Mouse (Mus musculus) hindbrain, postnatal 0 days (tissue): ENCODE measurements around the gene Cemip. TPM values are rescaled to one million over a fixed set of nuclear protein-coding genes. Genes with fewer than 3 reads are reported as not detected.

ENCODE experiments used
- ATAC-seq: fragments of 200-750 bp; cut with Nextera tagmentation; 2 replicates; pipeline ENCODE4 v1.8.0; 2017; ENCODE audit warnings: mild to moderate bottlenecking, moderate TSS enrichment, moderate library complexity
- DNase-seq: peaks from one replicate; pipeline ENCODE4 v3.0.0-alpha.2; 2015; ENCODE audit warnings: low spot score
- H3K27ac ChIP-seq: fragments of 300-500 bp; sonication (generic); 2 replicates; pipeline ENCODE4 v1.5.1; 2014; ENCODE audit warnings: mild to moderate bottlenecking
- H3K27me3 ChIP-seq: fragments of 300-500 bp; sonication (generic); 2 replicates; pipeline ENCODE4 v1.6.1; 2014; ENCODE audit warnings: low read length, mixed read lengths; ENCODE audit not compliant: insufficient read depth
- H3K36me3 ChIP-seq: fragments of 300-500 bp; sonication (generic); 2 replicates; pipeline ENCODE4 v1.6.1; 2014; ENCODE audit warnings: low read length, mixed read lengths; ENCODE audit not compliant: insufficient read depth
- H3K4me1 ChIP-seq: fragments of 300-500 bp; sonication (generic); 2 replicates; pipeline ENCODE4 v1.6.1; 2014; ENCODE audit warnings: antibody characterized with exemption, low read length, mixed read lengths; ENCODE audit not compliant: insufficient read depth
- H3K4me2 ChIP-seq: fragments of 300-500 bp; sonication (generic); 2 replicates; pipeline ENCODE4 v1.6.1; 2014; ENCODE audit warnings: low read depth, mild to moderate bottlenecking, low read length, moderate library complexity, mixed read lengths
- H3K4me3 ChIP-seq: fragments of 300-500 bp; sonication (generic); 2 replicates; pipeline ENCODE4 v1.5.1; 2014; ENCODE audit warnings: low read length
- H3K9ac ChIP-seq: fragments of 300-500 bp; sonication (generic); replicated peaks from 2 replicates; pipeline ENCODE4 v1.6.1; 2014; ENCODE audit warnings: mild to moderate bottlenecking, low read length, moderate library complexity, mixed read lengths
- H3K9me3 ChIP-seq: fragments of 300-500 bp; sonication (generic); 2 replicates; pipeline ENCODE4 v1.6.1; 2016; ENCODE audit warnings: low read length, mixed read lengths
- CTCF ChIP-seq: IDR thresholded peaks from 2 replicates; pipeline ENCODE4 v1.5.1; 2016; ENCODE audit warnings: antibody characterized with exemption, control low read depth, low read depth
- WGBS: fragments of 180-500 bp; shearing (Covaris S2); extraction: QIAGEN DNeasy Blood & Tissue Kit; methylation state at CpG from one replicate; pipeline ENCODE4 v1.1.7; 2014; 5-methylcytosine and 5-hydroxymethylcytosine counted together
- polyA plus RNA-seq: library from polyadenylated mRNA; unstranded; fragments of >200 nt; fragmentation: Nextera tagmentation; extraction: Ambion mirVana; gene quantifications from 2 replicates; pipeline ENCODE4 v1.2.1, GENCODE M21; 2015
- total RNA-seq: library from RNA; depleted of rRNA; stranded (reverse); fragments of >200 nt; gene quantifications from 2 replicates; pipeline ENCODE4 v1.2.3, GENCODE M21; 2014

Cemip gene
- total and polyA plus RNA-seq, 2 experiments from 2014 or later: 1.0 to 10.3 TPM

DNA sequence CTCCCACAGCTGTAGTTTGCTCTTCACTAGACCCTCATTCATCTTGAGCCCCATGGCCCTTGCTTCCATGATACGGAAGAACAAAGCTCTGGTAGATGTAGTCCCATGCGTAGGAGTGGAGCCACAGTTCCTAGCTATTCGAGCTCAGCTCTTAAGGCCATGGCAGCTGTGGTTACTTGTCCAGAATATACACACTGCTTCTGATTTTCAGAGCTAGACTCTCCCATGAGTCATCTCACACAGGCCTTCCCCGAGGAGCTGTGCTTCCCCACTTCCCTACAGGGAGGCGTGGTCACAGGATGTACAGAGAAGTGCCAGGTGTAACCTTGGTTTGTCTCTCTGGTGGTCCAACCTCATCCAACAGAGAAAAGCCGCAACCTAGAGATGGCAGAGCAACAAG lies 111.0 kb downstream of the Cemip start:
- Histone ChIP-seq H3K27ac (no peak overlapping the region), H3K27me3 (no peaks in the 10 kb centered on the region), H3K4me2 (no peak overlapping the region), H3K36me3 (no peaks in the 10 kb centered on the region), H3K9me3 (no peaks in the 10 kb centered on the region), H3K4me1 (0 out of 2 replicates have a peak, but pooled peaks cover 6% of the 10 kb centered on the region), H3K9ac (no peak overlapping the region), H3K4me3 (no peak overlapping the region)
- WGBS: 88% methylated on average over 6 of the region's 6 CpGs
- ATAC-seq: no peak
- TF ChIP-seq CTCF: no peak
- DNase-seq: no peak

DNA sequence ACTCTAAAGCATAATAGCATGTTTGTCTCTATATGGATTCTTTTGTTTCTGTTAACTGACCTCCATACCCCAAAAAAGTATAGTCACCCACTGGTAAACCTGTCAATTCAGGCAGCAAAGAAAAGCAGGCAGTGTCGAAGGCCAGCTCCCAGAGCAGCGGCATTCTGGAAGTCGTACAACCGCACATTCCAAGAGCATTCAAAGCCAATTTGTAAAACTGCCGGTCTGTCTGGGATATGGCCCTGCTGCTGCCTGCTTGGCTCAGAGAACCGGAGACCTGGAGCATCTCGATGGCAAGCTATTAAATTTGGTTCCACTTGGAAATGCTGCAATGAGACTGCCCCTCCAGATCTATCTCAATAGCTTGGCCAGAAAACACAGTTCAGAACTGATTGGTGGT lies 113.8 kb downstream of the Cemip start:
- ATAC-seq: 0 out of 2 replicates have a peak, but pooled peaks have one; percentile 29
- Histone ChIP-seq H3K9ac (no peak overlapping the region), H3K27me3 (no peaks in the 10 kb centered on the region), H3K27ac (no peak overlapping the region), H3K9me3 (no peaks in the 10 kb centered on the region), H3K4me1 (0 out of 2 replicates have a peak, but pooled peaks cover 6% of the 10 kb centered on the region), H3K4me3 (no peak overlapping the region), H3K4me2 (no peak overlapping the region), H3K36me3 (no peaks in the 10 kb centered on the region)
- TF ChIP-seq CTCF: no peak
- WGBS: 42% methylated on average over 7 of the region's 7 CpGs
- DNase-seq: peak; percentile 33

DNA sequence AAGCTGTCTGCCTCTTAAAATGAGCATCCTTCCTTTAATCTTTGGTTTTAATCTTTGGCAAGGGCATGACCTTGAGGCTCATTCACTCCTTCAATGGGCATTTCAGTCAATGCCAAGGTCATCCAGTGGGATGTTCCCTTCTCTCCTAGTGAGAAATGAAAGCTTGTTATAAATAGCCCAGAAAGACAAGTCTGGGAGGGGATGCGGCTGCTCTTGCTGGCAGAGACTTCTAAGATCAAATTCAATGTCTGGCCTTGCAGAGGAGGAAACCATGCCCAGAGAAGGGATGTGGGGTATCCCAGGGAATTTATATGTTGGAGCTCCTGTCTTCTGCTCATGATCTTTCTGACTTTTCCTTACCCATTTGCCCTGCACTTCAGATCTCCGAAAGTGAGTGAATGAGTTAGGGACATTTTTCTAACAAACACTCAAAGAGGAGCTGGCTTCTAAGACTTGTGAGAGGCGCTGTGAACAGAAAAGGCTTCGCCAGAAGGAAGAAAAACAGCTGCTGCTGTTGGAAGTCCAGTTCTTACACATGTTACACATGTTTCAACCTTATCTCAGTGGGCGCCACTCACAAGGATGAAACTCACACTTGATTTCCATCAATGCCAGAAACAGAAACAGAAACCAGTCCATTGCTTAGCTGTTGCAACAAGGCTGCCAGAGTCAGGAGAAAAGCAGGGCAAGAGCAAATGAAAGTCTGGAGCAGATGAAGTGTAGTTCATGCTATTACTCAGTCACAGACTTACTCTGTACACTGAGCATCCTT lies 120.1 kb downstream of the Cemip start:
- Histone ChIP-seq H3K4me1 (no peaks in the 10 kb centered on the region), H3K36me3 (no peaks in the 10 kb centered on the region; the same call in 1 of the 2 replicates), H3K4me3 (no peak overlapping the region), H3K9me3 (no peaks in the 10 kb centered on the region), H3K27ac (no peak overlapping the region), H3K4me2 (no peak overlapping the region), H3K27me3 (no peaks in the 10 kb centered on the region), H3K9ac (no peak overlapping the region)
- 90% methylated on average over 5 of the region's 5 CpGs for WGBS
- TF ChIP-seq CTCF: no peak
- ATAC-seq (no peak), DNase-seq (no peak)

DNA sequence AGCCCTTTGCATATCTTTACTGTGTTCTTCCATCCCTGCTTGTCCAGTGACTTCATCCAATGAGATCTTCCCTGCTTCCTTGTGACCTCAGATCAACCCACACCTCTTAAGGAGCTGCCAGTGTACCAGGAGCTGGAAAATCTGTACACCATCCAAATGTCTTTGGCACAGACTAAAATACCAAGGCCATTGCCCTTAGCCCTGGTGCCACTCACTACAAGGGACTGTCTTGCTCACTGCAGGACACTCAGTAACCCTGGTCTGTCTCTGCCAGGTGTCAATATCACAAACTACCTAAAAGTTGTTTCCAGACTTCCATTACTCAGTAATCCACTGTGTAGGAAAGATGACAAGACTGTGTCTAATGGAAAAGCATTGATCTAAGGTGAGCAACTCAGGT lies 121.1 kb downstream of the Cemip start:
- H3K4me1 ChIP-seq: no peaks in the 10 kb centered on the region
- TF ChIP-seq CTCF: no peak

DNA sequence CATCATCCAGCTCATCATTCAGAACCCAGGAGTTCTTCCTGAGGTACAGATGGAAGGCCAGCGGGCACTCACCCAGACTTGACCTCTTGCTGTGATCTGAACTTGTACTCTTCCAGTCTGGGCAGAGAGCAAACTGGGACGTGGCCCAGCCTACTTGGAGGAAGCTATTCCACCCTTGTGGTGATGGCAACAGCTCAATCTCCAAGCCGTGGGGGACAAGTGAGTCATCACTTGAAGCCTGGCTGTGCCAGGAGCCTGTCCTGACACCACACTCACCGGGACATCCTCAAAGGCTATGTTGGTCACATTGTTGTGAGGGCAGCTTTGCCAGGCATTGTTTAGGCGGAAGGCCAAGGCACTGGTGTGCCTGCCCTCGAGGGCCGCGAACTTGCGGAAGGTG lies 133.8 kb downstream of the Cemip start:
- no peak overlapping the region for H3K4me3 ChIP-seq
- 84% methylated on average over 9 of the region's 9 CpGs for WGBS
- DNase-seq (no peak), ATAC-seq (no peak)
- TF ChIP-seq CTCF: no peak
- H3K27me3 ChIP-seq: no peaks in the 10 kb centered on the region
- no peak overlapping the region for H3K4me2 ChIP-seq
- H3K27ac ChIP-seq: no peak overlapping the region
- H3K4me1 ChIP-seq: no peaks in the 10 kb centered on the region
- H3K36me3 ChIP-seq: no peaks in the 10 kb centered on the region
- H3K9ac ChIP-seq: no peak overlapping the region
- no peaks in the 10 kb centered on the region for H3K9me3 ChIP-seq

More for the DNA sequence above, 121.1 kb downstream of the Cemip start:
- Histone ChIP-seq H3K4me3 (no peak overlapping the region), H3K27ac (no peak overlapping the region), H3K9ac (no peak overlapping the region), H3K9me3 (no peaks in the 10 kb centered on the region), H3K27me3 (no peaks in the 10 kb centered on the region), H3K4me2 (no peak overlapping the region), H3K36me3 (no peaks in the 10 kb centered on the region; the same call in 1 of the 2 replicates)
- no peak for ATAC-seq
- no peak for DNase-seq

DNA sequence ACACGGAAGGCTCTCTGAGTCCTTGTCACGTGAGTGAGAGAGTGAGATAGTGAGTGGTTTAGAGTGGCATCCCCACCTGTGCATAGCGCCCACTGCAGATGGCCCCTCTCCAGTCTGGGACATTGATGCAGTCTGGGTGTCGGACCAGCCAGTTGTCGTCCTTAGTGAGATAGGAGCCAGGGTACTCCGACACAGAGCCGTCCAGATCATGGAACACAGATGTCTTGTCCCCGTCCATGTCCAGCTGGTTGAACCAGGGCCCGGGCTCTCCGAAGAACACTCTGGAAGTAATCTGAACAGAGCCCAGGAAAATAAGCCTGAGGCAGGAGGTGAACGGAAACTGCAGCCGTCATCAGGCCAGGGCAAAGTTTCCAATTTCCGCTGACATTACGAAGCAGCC lies 135.0 kb downstream of the Cemip start:
- H3K4me2 ChIP-seq: no peak overlapping the region
- WGBS: 92% methylated on average over 14 of the region's 14 CpGs
- TF ChIP-seq CTCF: no peak
- no peak for ATAC-seq
- H3K36me3 ChIP-seq: no peaks in the 10 kb centered on the region
- DNase-seq: no peak
- H3K27ac ChIP-seq: no peak overlapping the region
- H3K9me3 ChIP-seq: no peaks in the 10 kb centered on the region
- no peak overlapping the region for H3K4me3 ChIP-seq
- no peak overlapping the region for H3K9ac ChIP-seq
- no peaks in the 10 kb centered on the region for H3K4me1 ChIP-seq
- H3K27me3 ChIP-seq: no peaks in the 10 kb centered on the region

DNA sequence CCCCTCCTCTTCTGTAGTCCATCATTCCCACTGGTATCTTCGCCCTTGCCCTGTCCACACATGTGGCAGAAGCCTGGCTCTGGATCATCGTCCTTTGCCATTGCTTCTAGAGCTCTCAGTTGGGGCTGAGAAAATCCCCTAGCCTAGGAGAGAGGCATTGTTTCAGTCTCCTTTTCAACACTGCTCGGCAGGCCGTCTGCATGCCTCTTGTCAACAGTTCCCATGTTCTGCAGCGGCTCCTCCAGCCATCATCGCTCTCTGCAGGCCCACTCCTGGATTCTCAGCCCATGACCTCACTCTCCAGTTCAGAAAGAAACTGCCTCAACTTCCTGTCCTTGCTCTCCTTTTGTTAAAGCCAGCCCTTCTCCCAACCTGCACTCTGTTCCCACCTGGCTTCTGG lies 136.6 kb downstream of the Cemip start:
- Histone ChIP-seq H3K4me1 (no peaks in the 10 kb centered on the region), H3K36me3 (no peaks in the 10 kb centered on the region), H3K4me2 (no peak overlapping the region), H3K9ac (no peak overlapping the region), H3K4me3 (no peak overlapping the region), H3K9me3 (no peaks in the 10 kb centered on the region), H3K27me3 (no peaks in the 10 kb centered on the region), H3K27ac (no peak overlapping the region)
- DNase-seq (no peak), ATAC-seq (no peak)
- WGBS: 55% methylated on average over 6 of the region's 6 CpGs
- no peak for TF ChIP-seq CTCF
